Mouse (Mus musculus): ENCODE results near the gene Eif3b.

- TF ChIP-seq POLR2A (IDR thresholded peaks at IDR 0.05; ENCODE audit: borderline replicate concordance, insufficient read depth, low read length): no peak
- TF ChIP-seq CTCF (IDR thresholded peaks at IDR 0.05; ENCODE audit: borderline replicate concordance, insufficient read depth, low read depth, low read length): no peak
Observed at GRCm38 (mm10) chr5:140492684-140493233, 73.6 kb downstream of the Eif3b start.

Data from cerebellum, adult 2 months (tissue).